Mouse (Mus musculus) cortical plate, adult 2 months (tissue): ENCODE data around the gene Col4a1.

Experiments
- CTCF ChIP-seq: fragments of 200-500 bp; IDR thresholded peaks from 2 replicates; pipeline ENCODE4 v1.5.1; 2011; ENCODE audit warnings: mild to moderate bottlenecking, control low read depth, low read length; ENCODE audit not compliant: insufficient read depth; ENCODE audit errors: extremely low read depth
- POLR2A ChIP-seq: fragments of 200-500 bp; IDR thresholded peaks from 2 replicates; pipeline ENCODE4 v1.6.1; 2011; ENCODE audit warnings: mild to moderate bottlenecking, low read length, control low read depth; ENCODE audit not compliant: insufficient read depth; ENCODE audit errors: extremely low read depth

GRCm38 (mm10) chr8:11192719-11193324 is 119.8 kb downstream of the Col4a1 start:
- TF ChIP-seq CTCF (no peak), POLR2A (no peak)
